Mouse (Mus musculus): ENCODE measurements around the gene Tcn2. TPM values are rescaled to one million over a fixed set of nuclear protein-coding genes. Genes with fewer than 3 reads are reported as not detected.
"Not testable (repeated sequence)": the region's sequence is repeated elsewhere in the genome, so short reads cannot be mapped to it uniquely, and the experiment has no call there.

Tcn2 gene
- total RNA-seq, 2 experiments from 2014 or later = 91.7 to 108 TPM

GRCm38 (mm10) chr11:3930931-3931330, 1.0 kb downstream of the Tcn2 start:
- no peak for DNase-seq

GRCm38 (mm10) chr11:3930019-3930418, 1.9 kb downstream of the Tcn2 start:
- DNase-seq = no peak

- DNase-seq = no peak
These were observed 6.0 kb downstream of the Tcn2 start for GRCm38 (mm10) chr11:3925916-3926315.

GRCm38 (mm10) chr11:3922731-3923130, 9.2 kb downstream of the Tcn2 start:
- no peak for DNase-seq

- DNase-seq = no peak
These were observed 9.8 kb downstream of the Tcn2 start for GRCm38 (mm10) chr11:3922115-3922514.

- peak; percentile 80 for DNase-seq
These were observed 10.6 kb downstream of the Tcn2 start for GRCm38 (mm10) chr11:3921281-3921850.

GRCm38 (mm10) chr11:3920476-3920875, 11.5 kb downstream of the Tcn2 start:
- DNase-seq = peak; percentile 52

- no peak for DNase-seq
These were observed 13.2 kb downstream of the Tcn2 start for GRCm38 (mm10) chr11:3918738-3919137.

GRCm38 (mm10) chr11:3914109-3914840, 17.7 kb downstream of the Tcn2 start, which contains the start of gene Slc35e4:
Slc35e4 (minus strand) TSS chr11:3914664.
- DNase-seq = peak; percentile 92

GRCm38 (mm10) chr11:3913316-3914108, 18.4 kb downstream of the Tcn2 start:
- DNase-seq = peak; percentile 95

GRCm38 (mm10) chr11:3912875-3913271, 19.1 kb downstream of the Tcn2 start:
- DNase-seq = peak; percentile 49

- peak; percentile 49 for DNase-seq
These were observed 19.7 kb downstream of the Tcn2 start for GRCm38 (mm10) chr11:3912100-3912874.

- DNase-seq = not testable (repeated sequence)
These were observed 20.5 kb downstream of the Tcn2 start for GRCm38 (mm10) chr11:3911440-3911839.

- DNase-seq = no peak
These were observed 21.2 kb downstream of the Tcn2 start for GRCm38 (mm10) chr11:3910513-3911310.

GRCm38 (mm10) chr11:3909236-3909635, 22.7 kb downstream of the Tcn2 start:
- DNase-seq = no peak

- DNase-seq = peak; percentile 35
These were observed 26.5 kb downstream of the Tcn2 start for GRCm38 (mm10) chr11:3905446-3905845.

- DNase-seq = no peak
These were observed 27.3 kb downstream of the Tcn2 start for GRCm38 (mm10) chr11:3904673-3905072.

GRCm38 (mm10) chr11:3903046-3903445, 28.9 kb downstream of the Tcn2 start:
- DNase-seq = peak; percentile 88

- no peak for DNase-seq
These were observed 29.4 kb downstream of the Tcn2 start for GRCm38 (mm10) chr11:3902516-3902915.

GRCm38 (mm10) chr11:3900296-3900695, 31.7 kb downstream of the Tcn2 start:
- no peak for DNase-seq

GRCm38 (mm10) chr11:3895933-3896332, 36.0 kb downstream of the Tcn2 start:
- DNase-seq = no peak
